Mouse (Mus musculus) olfactory bulb, adult 2 months (tissue): Measurements from ENCODE around the gene Mapk6.

Experiments
- CTCF ChIP-seq: fragments of 200-500 bp; IDR thresholded peaks from 2 replicates; pipeline ENCODE4 v1.5.1; 2012; ENCODE audit warnings: low read depth, mild to moderate bottlenecking, low read length, moderate library complexity; ENCODE audit not compliant: insufficient read depth
- POLR2A ChIP-seq: fragments of 200-500 bp; IDR thresholded peaks from 2 replicates; pipeline ENCODE4 v1.6.1; 2012; ENCODE audit warnings: mild to moderate bottlenecking, low read depth, low read length, moderate library complexity; ENCODE audit not compliant: insufficient read depth

DNA sequence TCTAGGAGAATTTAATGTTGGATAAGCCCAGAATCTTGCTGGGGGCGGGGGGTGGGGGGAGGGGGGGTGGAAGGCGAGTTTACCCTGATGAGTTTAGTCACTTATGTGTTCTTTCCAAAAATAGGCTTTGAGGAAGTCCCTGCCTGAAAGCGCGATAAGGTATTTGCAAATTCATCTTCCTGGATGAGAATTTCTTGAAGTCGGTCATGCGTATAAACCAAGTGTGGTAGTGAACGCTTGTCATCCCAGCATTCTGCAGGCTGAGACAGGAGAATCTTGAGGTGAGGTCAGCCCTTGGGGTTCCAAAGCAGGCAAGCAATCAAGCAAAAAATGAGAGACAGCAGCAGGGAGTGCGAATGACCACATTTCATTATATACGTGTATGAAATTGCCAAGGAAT is 1.8 kb upstream of the Mapk6 start:
- TF ChIP-seq CTCF (no peak), POLR2A (no peak)
